Mouse (Mus musculus) MEL (cell line): ENCODE results near the gene Zfp865.

Experiments used
- CTCF ChIP-seq, 3 experiments: IDR thresholded peaks in 2 of 3; conservative IDR thresholded peaks in 1 of 3; 2 replicates each; pipeline ENCODE4 v1.5.1; 2011 to 2012; ENCODE audit warnings: low read length in 3 of 3, low read depth in 2 of 3, mild to moderate bottlenecking in 2 of 3, improper control_type of control experiment in 1 of 3, inconsistent platforms in 1 of 3, mixed read lengths in 1 of 3, moderate library complexity in 1 of 3; ENCODE audit not compliant: control insufficient read depth in 1 of 3, insufficient read depth in 1 of 3, poor library complexity in 1 of 3, severe bottlenecking in 1 of 3
- GABPA ChIP-seq: IDR thresholded peaks from 2 replicates; pipeline ENCODE4 v1.6.1; 2012; ENCODE audit warnings: low read depth, mild to moderate bottlenecking, inconsistent platforms, low read length, improper control_type of control experiment, moderate library complexity
- ZNF384 ChIP-seq: IDR thresholded peaks from 2 replicates; pipeline ENCODE4 v1.6.1; 2012; ENCODE audit warnings: low read depth, mild to moderate bottlenecking, inconsistent platforms, low read length, improper control_type of control experiment

- TF ChIP-seq CTCF (IDR thresholded peaks at IDR 0.05 in 2 of 3, conservative IDR thresholded peaks at IDR 0.05 in 1 of 3; ENCODE audit: control insufficient read depth in 1 of 3, insufficient read depth in 1 of 3, low read depth in 2 of 3, low read length in 3 of 3, poor library complexity in 1 of 3, severe bottlenecking in 1 of 3), result no peak
- no peak for TF ChIP-seq GABPA
- no peak for TF ChIP-seq ZNF384
Measured at GRCm38 (mm10) chr7:5031496-5031895, 11.3 kb downstream of the Zfp865 start.
